Mouse (Mus musculus): ENCODE data around the gene Antxr1.

The Antxr1 gene

GRCm38 (mm10) chr6:87244117-87245100 is 91.2 kb downstream of the Antxr1 start:
- DNase-seq: no peak

- no peak for DNase-seq
These were observed 98.4 kb downstream of the Antxr1 start for GRCm38 (mm10) chr6:87237260-87237659.

- no peak for DNase-seq
These were observed 99.6 kb downstream of the Antxr1 start for GRCm38 (mm10) chr6:87236061-87236460.

GRCm38 (mm10) chr6:87233111-87233510 is 102.5 kb downstream of the Antxr1 start:
- no peak for DNase-seq

GRCm38 (mm10) chr6:87230041-87230440 is 105.6 kb downstream of the Antxr1 start:
- no peak for DNase-seq

- no peak for DNase-seq
These were observed 107.7 kb downstream of the Antxr1 start for GRCm38 (mm10) chr6:87227940-87228339.

GRCm38 (mm10) chr6:87226315-87226714 is 109.3 kb downstream of the Antxr1 start:
- DNase-seq: peak; percentile 10

GRCm38 (mm10) chr6:87225286-87225685 is 110.3 kb downstream of the Antxr1 start:
- no peak for DNase-seq

- DNase-seq: no peak
These were observed 112.6 kb downstream of the Antxr1 start for GRCm38 (mm10) chr6:87222854-87223631.

GRCm38 (mm10) chr6:87219061-87219992 is 116.3 kb downstream of the Antxr1 start:
- no peak for DNase-seq

GRCm38 (mm10) chr6:87216114-87216591 is 119.5 kb downstream of the Antxr1 start:
- DNase-seq: no peak

GRCm38 (mm10) chr6:87213262-87213661 is 122.4 kb downstream of the Antxr1 start:
- DNase-seq: no peak

GRCm38 (mm10) chr6:87211551-87211950 is 124.1 kb downstream of the Antxr1 start:
- DNase-seq: no peak

- DNase-seq: no peak
These were observed 128.1 kb downstream of the Antxr1 start for GRCm38 (mm10) chr6:87207373-87207982.

GRCm38 (mm10) chr6:87206790-87207189 is 128.8 kb downstream of the Antxr1 start:
- no peak for DNase-seq

- no peak for DNase-seq
These were observed 132.2 kb downstream of the Antxr1 start for GRCm38 (mm10) chr6:87203467-87203866.

GRCm38 (mm10) chr6:87203065-87203464 is 132.6 kb downstream of the Antxr1 start:
- no peak for DNase-seq

GRCm38 (mm10) chr6:87202048-87202605 is 133.5 kb downstream of the Antxr1 start:
- DNase-seq: no peak

GRCm38 (mm10) chr6:87189755-87190154 is 145.9 kb downstream of the Antxr1 start:
- no peak for DNase-seq

- peak; percentile 77 for DNase-seq
These were observed 148.6 kb downstream of the Antxr1 start for GRCm38 (mm10) chr6:87186988-87187387.

GRCm38 (mm10) chr6:87184418-87184817 is 151.2 kb downstream of the Antxr1 start:
- no peak for DNase-seq

GRCm38 (mm10) chr6:87183981-87184380 is 151.6 kb downstream of the Antxr1 start:
- DNase-seq: no peak
